Mouse (Mus musculus) naive thymus-derived CD4-positive, alpha-beta T cell, adult 2 months (primary cell): ENCODE results near the gene Amdhd2.
"Not testable (repeated sequence)": the region's sequence is repeated elsewhere in the genome, so short reads cannot be mapped to it uniquely, and the experiment has no call there.

ENCODE experiments used
- DNase-seq: peaks from one replicate; pipeline ENCODE4 v3.0.0-alpha.2; 2011; ENCODE audit warnings: low read depth

Amdhd2 gene

GRCm38 (mm10) chr17:24156394-24156793 is 7.2 kb downstream of the Amdhd2 start:
- no peak for DNase-seq

GRCm38 (mm10) chr17:24155742-24156141 is 7.8 kb downstream of the Amdhd2 start:
- no peak for DNase-seq

- DNase-seq = no peak
These were observed 9.1 kb downstream of the Amdhd2 start for GRCm38 (mm10) chr17:24154463-24154862.

- peak; percentile 89 for DNase-seq
These were observed 11.5 kb downstream of the Amdhd2 start for GRCm38 (mm10) chr17:24151890-24152563.

- no peak for DNase-seq
These were observed 12.2 kb downstream of the Amdhd2 start for GRCm38 (mm10) chr17:24151382-24151781.

- no peak for DNase-seq
These were observed 12.7 kb downstream of the Amdhd2 start, which contains the start of gene Pdpk1 for GRCm38 (mm10) chr17:24150824-24151223. Gene Pdpk1 (minus strand): TSS chr17:24150924.

- no peak for DNase-seq
These were observed 14.1 kb downstream of the Amdhd2 start for GRCm38 (mm10) chr17:24149421-24149820.

- no peak for DNase-seq
These were observed 20.7 kb downstream of the Amdhd2 start for GRCm38 (mm10) chr17:24142897-24143296.

GRCm38 (mm10) chr17:24141425-24141920 is 22.1 kb downstream of the Amdhd2 start:
- DNase-seq = peak; percentile 97

- peak; percentile 66 for DNase-seq
These were observed 22.6 kb downstream of the Amdhd2 start for GRCm38 (mm10) chr17:24140845-24141424.

GRCm38 (mm10) chr17:24139968-24140367 is 23.6 kb downstream of the Amdhd2 start:
- no peak for DNase-seq

- DNase-seq = no peak
These were observed 24.3 kb downstream of the Amdhd2 start for GRCm38 (mm10) chr17:24139256-24139655.

GRCm38 (mm10) chr17:24137226-24137880 is 26.2 kb downstream of the Amdhd2 start:
- no peak for DNase-seq

- DNase-seq = no peak
These were observed 29.5 kb downstream of the Amdhd2 start for GRCm38 (mm10) chr17:24134062-24134461.

GRCm38 (mm10) chr17:24132919-24133318 is 30.6 kb downstream of the Amdhd2 start:
- peak; percentile 49 for DNase-seq

GRCm38 (mm10) chr17:24131570-24131969 is 32.0 kb downstream of the Amdhd2 start:
- no peak for DNase-seq

GRCm38 (mm10) chr17:24129246-24129645 is 34.3 kb downstream of the Amdhd2 start:
- not testable (repeated sequence) for DNase-seq

- DNase-seq = no peak
These were observed 36.0 kb downstream of the Amdhd2 start for GRCm38 (mm10) chr17:24127592-24127991.

- peak; percentile 59 for DNase-seq
These were observed 36.8 kb downstream of the Amdhd2 start for GRCm38 (mm10) chr17:24126801-24127200.

- no peak for DNase-seq
These were observed 44.1 kb downstream of the Amdhd2 start for GRCm38 (mm10) chr17:24119446-24119845.

GRCm38 (mm10) chr17:24113031-24113430 is 50.5 kb downstream of the Amdhd2 start:
- no peak for DNase-seq

- no peak for DNase-seq
These were observed 52.3 kb downstream of the Amdhd2 start for GRCm38 (mm10) chr17:24111256-24111655.

- no peak for DNase-seq
These were observed 54.7 kb downstream of the Amdhd2 start for GRCm38 (mm10) chr17:24108896-24109295.
